Mouse (Mus musculus) heart, adult 2 months (tissue): Measurements from ENCODE around the gene Fam89b. TPM values are rescaled to one million over a fixed set of nuclear protein-coding genes. Genes with fewer than 3 reads are reported as not detected.

Source experiments
- DNase-seq, 2 experiments: peaks; one replicate each; pipeline ENCODE4 v3.0.0; 2021
- H3K27ac ChIP-seq: fragments of 200-600 bp; 2 replicates; pipeline ENCODE4 v1.8.1; 2022
- H3K27me3 ChIP-seq: fragments of 200-500 bp; 2 replicates; pipeline ENCODE4 v1.6.1; 2012; ENCODE audit warnings: mild to moderate bottlenecking, low read length, inconsistent platforms, mixed read lengths; ENCODE audit not compliant: control insufficient read depth, insufficient read depth
- H3K36me3 ChIP-seq: fragments of 200-500 bp; 2 replicates; pipeline ENCODE4 v1.6.1; 2012; ENCODE audit warnings: low read length, inconsistent platforms; ENCODE audit not compliant: control insufficient read depth, insufficient read depth
- H3K4me1 ChIP-seq: fragments of 200-500 bp; 2 replicates; pipeline ENCODE4 v1.6.1; 2011; ENCODE audit warnings: low read length; ENCODE audit not compliant: control insufficient read depth, insufficient read depth
- H3K4me3 ChIP-seq: fragments of 200-600 bp; 2 replicates; pipeline ENCODE4 v1.8.1; 2022
- H3K79me2 ChIP-seq: fragments of 200-500 bp; replicated peaks from 2 replicates; pipeline ENCODE4 v1.6.1; 2012; ENCODE audit warnings: mild to moderate bottlenecking, inconsistent platforms, low read length, moderate library complexity, mixed read lengths; ENCODE audit not compliant: control insufficient read depth, insufficient read depth
- H3K9ac ChIP-seq: fragments of 200-500 bp; 2 replicates; pipeline ENCODE4 v1.6.1; 2012; ENCODE audit warnings: low read depth, mild to moderate bottlenecking, control low read depth, inconsistent platforms, low read length, mixed read lengths
- CTCF ChIP-seq: fragments of 200-600 bp; IDR thresholded peaks from 2 replicates; pipeline ENCODE4 v1.8.1; 2022; ENCODE audit warnings: antibody characterized with exemption, mild to moderate bottlenecking, moderate library complexity
- EP300 ChIP-seq: fragments of 200-500 bp; IDR thresholded peaks from 2 replicates; pipeline ENCODE4 v1.6.1; 2011; ENCODE audit warnings: low read depth, low read length, control low read depth; ENCODE audit not compliant: insufficient read depth
- POLR2A ChIP-seq: fragments of 200-500 bp; IDR thresholded peaks from 2 replicates; pipeline ENCODE4 v1.6.1; 2011; ENCODE audit warnings: mild to moderate bottlenecking, low read depth, low read length, control low read depth; ENCODE audit not compliant: insufficient read depth
- WGBS: fragments of 180-500 bp; shearing (Covaris S2); methylation state at CpG from one replicate; pipeline ENCODE4 v1.1.7; 2018; 5-methylcytosine and 5-hydroxymethylcytosine counted together
- intact Hi-C: fragments of 180-260 bp; cut with DNase I; formaldehyde crosslinking; loops from one replicate; pipeline ENCODE4 v1.15.1; 2025
- polyA plus RNA-seq: library from polyadenylated mRNA; depleted of rRNA; stranded (reverse); fragments of >200 nt; gene quantifications from 2 replicates; pipeline ENCODE4 v1.2.3, GENCODE M21; 2012
- total RNA-seq, 2 experiments: library from RNA; stranded (reverse); gene quantifications; 2 replicates each; pipeline ENCODE4 v1.2.3; 2021

Gene Fam89b
- total and polyA plus RNA-seq, 3 experiments: 24.2 to 80.7 (median 26.3) TPM

DNA sequence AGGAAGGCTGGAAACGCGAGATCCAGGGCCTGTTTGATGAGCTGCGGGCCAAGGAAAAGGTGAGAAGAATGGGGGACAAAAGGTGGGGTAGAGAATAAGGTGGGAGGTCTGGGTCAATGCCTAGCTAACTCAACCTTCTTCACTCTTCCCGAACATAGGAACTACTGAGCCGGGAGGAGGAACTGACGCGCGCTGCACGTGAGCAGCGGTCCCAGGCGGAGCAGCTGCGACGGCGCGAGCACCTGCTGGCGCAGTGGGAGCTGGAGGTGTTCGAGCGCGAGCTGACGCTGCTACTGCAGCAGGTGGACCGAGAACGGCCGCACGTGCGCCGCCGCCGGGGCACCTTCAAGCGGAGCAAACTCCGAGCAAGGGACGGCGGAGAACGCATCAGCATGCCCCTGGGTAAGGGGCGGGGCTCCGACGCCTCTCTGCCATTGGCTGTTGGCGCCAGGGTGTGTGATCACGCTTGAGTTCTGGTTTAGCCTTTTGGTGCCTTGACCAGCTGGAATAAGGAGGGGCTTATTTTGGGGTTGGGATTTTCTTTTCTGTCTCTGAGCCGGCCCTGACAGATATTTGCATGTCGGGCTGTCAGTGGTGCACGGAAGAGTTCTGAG lies 33.5 kb downstream of the Fam89b start:
- no peak for DNase-seq
- Histone ChIP-seq H3K79me2 (peaks cover 5% of the 10 kb centered on the region), H3K27ac (no peak overlapping the region), H3K4me1 (peaks cover 13% of the 10 kb centered on the region), H3K9ac (no peak overlapping the region), H3K27me3 (no peaks in the 10 kb centered on the region), H3K4me3 (no peak overlapping the region), H3K36me3 (no peaks in the 10 kb centered on the region; the same call in 1 of the 2 replicates)
- intact Hi-C loops: loop anchor here (5.0 kb wide), 1 partner anchor 171 kb away; no protein-coding TSS in a partner anchor
- WGBS: 73% methylated on average over 41 of the region's 41 CpGs
- TF ChIP-seq EP300 (no peak), POLR2A (no peak), CTCF (no peak)

DNA sequence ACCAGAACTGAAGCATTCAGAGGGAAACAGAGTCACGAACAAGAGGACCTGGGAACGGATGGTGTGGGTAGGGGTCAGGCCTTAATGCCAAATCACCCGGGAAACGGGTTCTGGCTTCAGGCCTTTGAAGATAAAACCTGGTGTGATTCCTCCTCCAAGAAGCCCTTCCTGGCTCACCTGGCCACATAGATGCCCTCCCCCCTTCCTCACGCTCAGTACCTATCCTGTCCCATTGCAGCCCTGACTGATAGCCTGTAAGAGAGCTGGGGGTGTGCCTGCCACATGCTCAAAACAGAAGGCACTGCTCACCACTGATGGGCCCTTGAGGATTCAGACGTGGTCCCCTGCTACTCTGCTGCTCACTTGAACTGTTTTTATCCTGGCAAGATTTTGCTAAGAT lies 35.7 kb downstream of the Fam89b start:
- Histone ChIP-seq H3K79me2 (peaks cover 11% of the 10 kb centered on the region), H3K36me3 (no peaks in the 10 kb centered on the region; the same call in 1 of the 2 replicates), H3K4me1 (peaks cover 13% of the 10 kb centered on the region), H3K9ac (peak overlapping the region; percentile 56; the same call in 1 of the 2 replicates), H3K27me3 (no peaks in the 10 kb centered on the region), H3K27ac (peak overlapping the region; percentile 97), H3K4me3 (peak overlapping the region; percentile 94)
- no peak for DNase-seq
- TF ChIP-seq EP300 (no peak), CTCF (no peak), POLR2A (no peak)
- 55% methylated on average over 6 of the region's 6 CpGs for WGBS
- intact Hi-C loops: loop anchor here (2.0 kb wide), 1 partner anchor 19 kb away; no protein-coding TSS in a partner anchor

DNA sequence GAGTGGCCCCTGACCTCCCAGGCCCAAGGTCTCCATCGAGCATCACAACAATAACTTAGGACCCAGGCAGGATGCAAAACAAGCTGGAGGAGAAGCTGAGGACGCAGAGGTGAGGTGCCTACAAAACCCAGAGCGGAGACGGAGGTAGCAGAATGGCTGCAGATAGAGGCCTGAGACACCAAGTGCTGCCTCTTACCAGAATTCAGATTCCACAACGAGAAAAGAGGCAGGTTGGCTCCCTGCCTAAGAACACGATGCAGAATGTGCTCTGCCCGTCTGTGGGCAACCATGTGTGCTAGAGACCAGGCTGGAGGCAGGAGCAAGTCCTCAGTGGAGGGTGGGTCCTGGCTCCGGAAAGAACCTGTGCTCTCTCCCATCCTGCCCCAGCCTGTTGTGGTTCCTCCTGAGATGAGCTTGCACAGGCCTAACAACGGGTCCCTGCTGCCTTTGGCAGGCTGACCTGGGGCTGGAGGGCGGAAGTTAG lies 36.5 kb downstream of the Fam89b start:
- 18% methylated on average over 10 of the region's 10 CpGs for WGBS
- Histone ChIP-seq H3K36me3 (no peaks in the 10 kb centered on the region; the same call in 1 of the 2 replicates), H3K4me3 (peak overlapping the region; percentile 94), H3K27ac (peak overlapping the region; percentile 97), H3K79me2 (peaks cover 11% of the 10 kb centered on the region), H3K9ac (peak overlapping the region; percentile 56), H3K27me3 (no peaks in the 10 kb centered on the region), H3K4me1 (peaks cover 13% of the 10 kb centered on the region)
- peak; percentile 36 to 52 for DNase-seq
- intact Hi-C loops: loop anchor here (1.0 to 2.0 kb wide), 2 partner anchors 20 to 34 kb away; no protein-coding TSS in a partner anchor
- TF ChIP-seq POLR2A (peak; percentile 13; the same call in 1 of the 2 replicates), EP300 (no peak), CTCF (no peak)

DNA sequence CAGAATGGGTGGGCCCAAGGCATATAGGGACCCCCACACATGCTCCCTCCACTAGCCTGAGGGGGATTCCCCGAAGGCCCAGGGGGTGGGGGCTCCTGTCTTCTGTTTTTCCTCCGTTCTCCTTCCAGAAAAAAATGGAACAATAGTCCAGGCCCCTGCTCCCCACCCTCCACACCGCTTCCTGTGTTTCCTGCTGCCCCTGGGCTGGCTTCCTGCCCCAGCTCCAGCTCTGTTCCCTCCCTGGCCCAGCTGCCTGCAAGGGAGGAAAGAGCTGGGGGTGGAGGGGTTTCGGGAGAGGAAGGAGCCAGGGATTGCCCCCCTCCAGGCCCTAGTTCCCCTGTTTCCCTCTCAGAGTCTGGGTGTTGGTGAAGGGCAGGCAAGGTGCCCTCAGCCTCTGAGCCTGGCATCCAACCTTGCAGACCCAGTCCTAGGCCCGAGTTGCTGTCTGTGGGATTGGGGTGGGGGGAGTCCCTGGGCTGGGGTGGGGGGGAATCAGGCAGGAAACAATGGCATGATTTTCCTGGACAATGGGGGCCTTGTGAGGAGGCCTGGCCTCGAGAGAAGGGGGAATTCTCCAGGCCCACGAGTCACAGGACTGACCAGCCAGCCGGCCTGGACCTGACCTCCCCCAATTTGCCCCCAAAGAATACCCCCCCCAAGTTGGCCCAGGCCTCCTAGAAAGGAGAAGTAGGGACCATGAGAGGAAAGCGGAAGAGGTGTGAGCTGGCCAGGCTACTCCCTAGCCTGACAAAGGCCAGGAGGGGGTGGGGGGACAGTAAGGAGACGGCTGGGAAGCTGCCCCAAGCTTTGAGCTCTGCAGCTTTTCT lies 37.2 kb downstream of the Fam89b start:
- H3K4me3 ChIP-seq: peak overlapping the region; percentile 94
- intact Hi-C loops: loop anchor here (1.0 to 2.0 kb wide), 2 partner anchors 21 to 35 kb away; no protein-coding TSS in a partner anchor
- peaks cover 17% of the 10 kb centered on the region for H3K4me1 ChIP-seq
- no peaks in the 10 kb centered on the region; the same call in 1 of the 2 replicates for H3K36me3 ChIP-seq
- 19% methylated on average over 10 of the region's 10 CpGs for WGBS
- H3K9ac ChIP-seq: peak overlapping the region; percentile 78
- peaks cover 11% of the 10 kb centered on the region for H3K79me2 ChIP-seq
- peak overlapping the region; percentile 97 for H3K27ac ChIP-seq
- peak; percentile 79 to 88 for DNase-seq
- no peaks in the 10 kb centered on the region for H3K27me3 ChIP-seq
- TF ChIP-seq EP300: peak; percentile 60; the same call in 1 of the 2 replicates
- TF ChIP-seq POLR2A: 0 out of 2 replicates have a peak, but pooled peaks have one; percentile 33
- TF ChIP-seq CTCF: no peak

DNA sequence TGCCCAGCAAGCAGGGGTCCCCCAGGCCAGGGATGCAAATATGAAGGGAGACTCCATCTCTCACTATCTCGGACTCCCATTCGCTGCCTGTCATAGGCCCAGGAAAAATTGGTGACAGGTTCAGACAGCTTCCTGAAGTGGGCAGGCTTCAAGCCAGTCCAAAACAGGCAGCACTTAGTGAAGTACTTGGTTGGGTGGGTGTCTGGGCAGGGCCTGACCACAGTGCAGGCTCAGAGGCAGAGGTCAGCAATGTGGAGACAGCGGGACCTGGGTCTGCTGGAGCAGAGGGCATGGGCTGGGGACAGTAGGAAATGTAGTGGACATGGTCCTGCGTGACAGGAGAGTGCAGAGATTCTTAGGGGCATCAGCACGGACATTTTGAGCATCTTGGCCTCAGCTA lies 37.9 kb downstream of the Fam89b start:
- TF ChIP-seq EP300: no peak
- TF ChIP-seq POLR2A: peak; percentile 10; the same call in 1 of the 2 replicates
- H3K9ac ChIP-seq: peak overlapping the region; percentile 78
- peak overlapping the region; percentile 94 for H3K4me3 ChIP-seq
- peaks cover 11% of the 10 kb centered on the region for H3K79me2 ChIP-seq
- WGBS: 18% methylated on average over 5 of the region's 5 CpGs
- no peaks in the 10 kb centered on the region; the same call in 1 of the 2 replicates for H3K36me3 ChIP-seq
- H3K27me3 ChIP-seq: no peaks in the 10 kb centered on the region
- H3K4me1 ChIP-seq: peaks cover 17% of the 10 kb centered on the region
- peak in 1 of 2 experiments; percentile 50 for DNase-seq
- H3K27ac ChIP-seq: peak overlapping the region; percentile 97
- intact Hi-C loops: loop anchor here (2.0 kb wide), 1 partner anchor 55 kb away; the partner anchor contains the start of gene Rela
